Mouse (Mus musculus): ENCODE measurements around the gene Eef1g.
"Not testable (repeated sequence)": the region's sequence is repeated elsewhere in the genome, so short reads cannot be mapped to it uniquely, and the experiment has no call there.

Gene Eef1g

GRCm38 (mm10) chr19:8942276-8942964 lies 24.4 kb upstream of the Eef1g start:
- in situ Hi-C loops (cut with MboI; ENCODE audit: low pct_unique_long_range_greater_than_20kb in 1 of 2, low sequenced_read_pairs in 2 of 2, unreplicated experiment in 1 of 2) = loop anchor here in 1 of 2 experiments (25.0 kb wide), 1 partner anchor 1670 kb away; the partner anchor contains the start of genes Ddb1 and Tkfc

GRCm38 (mm10) chr19:8943047-8943446 lies 23.8 kb upstream of the Eef1g start:
- in situ Hi-C loops (cut with MboI; ENCODE audit: low pct_unique_long_range_greater_than_20kb in 1 of 2, low sequenced_read_pairs in 2 of 2, unreplicated experiment in 1 of 2) = loop anchor here in 1 of 2 experiments (25.0 kb wide), 1 partner anchor 1669 kb away; the partner anchor contains the start of genes Ddb1 and Tkfc

DNA sequence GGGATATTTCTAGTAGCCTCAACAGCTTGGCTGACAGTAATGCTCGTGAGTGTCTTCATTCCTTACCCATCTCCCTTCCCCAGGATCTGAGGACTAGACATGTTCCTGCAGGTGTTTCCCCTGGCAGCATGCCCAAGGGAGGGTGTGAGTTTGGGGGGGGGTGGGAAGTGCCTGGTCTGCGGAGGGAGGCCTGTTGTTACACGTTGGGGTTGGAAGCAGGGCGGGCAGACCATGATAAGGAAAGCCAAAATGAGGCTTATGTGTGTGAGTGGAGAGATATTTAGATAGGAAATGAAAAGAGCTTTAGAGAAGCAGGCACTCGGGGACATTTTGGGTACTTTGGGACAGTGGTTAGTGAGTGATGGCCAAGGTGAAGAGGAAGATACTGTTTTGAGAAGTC lies 22.8 kb upstream of the Eef1g start:
- in situ Hi-C loops (cut with MboI; ENCODE audit: low pct_unique_long_range_greater_than_20kb in 1 of 2, low sequenced_read_pairs in 2 of 2, unreplicated experiment in 1 of 2) = loop anchor here in 1 of 2 experiments (25.0 kb wide), 1 partner anchor 1668 kb away; the partner anchor contains the start of genes Ddb1 and Tkfc

DNA sequence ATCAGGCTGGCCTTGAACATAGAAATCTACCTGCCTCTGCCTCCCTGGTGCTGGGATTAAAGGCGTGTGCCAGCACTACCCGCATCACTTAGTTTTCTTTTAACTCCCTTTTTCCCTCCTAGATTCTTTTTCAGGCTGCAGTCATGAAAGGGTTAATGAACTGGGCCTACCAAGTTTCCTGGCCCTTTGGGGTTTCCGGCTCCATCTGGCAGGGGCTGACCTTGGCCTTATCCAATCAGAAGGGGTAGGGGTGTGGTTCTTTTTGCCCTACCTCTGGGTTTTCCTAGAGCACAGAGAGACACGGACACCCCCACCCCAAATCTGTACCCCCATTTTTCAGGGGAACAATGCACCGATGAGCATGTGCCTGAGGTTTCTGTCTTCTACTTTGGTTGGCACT lies 22.1 kb upstream of the Eef1g start:
- in situ Hi-C loops (cut with MboI; ENCODE audit: low pct_unique_long_range_greater_than_20kb in 1 of 2, low sequenced_read_pairs in 2 of 2, unreplicated experiment in 1 of 2) = loop anchor here in 1 of 2 experiments (25.0 kb wide), 1 partner anchor 1668 kb away; the partner anchor contains the start of genes Ddb1 and Tkfc

DNA sequence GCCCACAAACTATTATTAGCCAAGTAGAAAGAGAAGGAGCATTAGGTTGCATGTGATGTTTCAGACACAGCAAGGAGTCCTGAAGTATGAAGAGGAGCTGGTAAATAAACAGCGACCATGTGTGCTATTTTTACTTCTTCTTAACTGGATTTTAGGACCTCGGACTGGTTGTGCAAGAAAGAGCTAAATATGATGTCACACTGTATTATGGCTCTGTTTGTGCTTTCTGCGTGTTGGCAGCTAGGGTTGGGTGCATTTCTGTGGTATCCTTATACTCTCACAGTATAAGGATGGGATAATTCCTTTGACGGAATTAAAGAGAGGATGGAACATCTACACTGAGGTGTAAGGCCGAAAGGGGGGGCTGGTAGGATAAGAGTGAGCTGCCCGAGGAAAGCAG lies 21.6 kb upstream of the Eef1g start:
- in situ Hi-C loops (cut with MboI; ENCODE audit: low pct_unique_long_range_greater_than_20kb in 1 of 2, low sequenced_read_pairs in 2 of 2, unreplicated experiment in 1 of 2) = loop anchor here in 1 of 2 experiments (25.0 kb wide), 1 partner anchor 1667 kb away; the partner anchor contains the start of genes Ddb1 and Tkfc

DNA sequence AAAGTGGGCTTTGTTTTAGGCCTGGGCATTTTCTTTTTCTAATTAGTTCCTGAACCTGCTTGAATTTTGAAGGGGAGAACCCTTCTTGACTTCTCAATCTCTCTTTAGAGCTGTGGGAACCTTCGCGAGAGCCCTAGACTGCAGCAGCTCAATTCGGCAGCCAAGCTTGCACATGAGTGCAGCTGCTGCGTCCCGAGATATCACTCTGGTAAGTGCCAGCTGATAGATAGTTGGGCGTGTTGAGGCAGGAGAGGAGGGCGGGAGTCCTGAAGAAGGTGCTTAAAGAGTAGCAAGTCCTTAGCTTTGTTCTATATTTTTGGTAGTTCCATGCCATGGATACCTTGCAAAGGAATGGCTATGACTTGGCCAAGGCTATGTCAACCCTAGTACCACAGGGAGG lies 19.9 kb upstream of the Eef1g start:
- in situ Hi-C loops (cut with MboI; ENCODE audit: low pct_unique_long_range_greater_than_20kb in 1 of 2, low sequenced_read_pairs in 2 of 2, unreplicated experiment in 1 of 2) = loop anchor here in 1 of 2 experiments (25.0 kb wide), 1 partner anchor 1665 kb away; the partner anchor contains the start of genes Ddb1 and Tkfc

GRCm38 (mm10) chr19:8950190-8950589 lies 16.7 kb upstream of the Eef1g start:
- in situ Hi-C loops (cut with MboI; ENCODE audit: low pct_unique_long_range_greater_than_20kb in 1 of 2, low sequenced_read_pairs in 2 of 2, unreplicated experiment in 1 of 2) = loop anchor here in 1 of 2 experiments (5.0 kb wide), 1 partner anchor 43 kb away; no protein-coding TSS in a partner anchor

DNA sequence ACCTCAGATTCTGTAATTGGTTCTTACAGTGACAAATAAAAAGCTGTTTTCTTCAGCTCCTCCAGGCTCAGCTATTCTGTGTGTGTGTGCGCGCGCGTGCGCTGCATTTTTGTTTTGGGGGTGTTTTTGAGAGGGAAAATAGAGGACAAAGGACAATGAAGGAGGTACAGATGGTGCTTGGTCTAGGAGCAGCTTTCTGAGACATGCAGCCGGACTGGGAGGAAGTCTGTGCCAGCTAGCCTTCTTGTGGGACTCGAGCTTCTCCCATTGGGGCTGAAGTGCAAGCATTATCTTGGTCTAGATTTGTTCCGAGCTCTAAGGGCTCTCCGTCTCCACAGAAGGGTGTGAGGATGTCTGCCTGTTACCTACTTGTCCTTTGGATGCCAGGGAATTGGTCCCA lies 14.6 kb upstream of the Eef1g start:
- in situ Hi-C loops (cut with MboI; ENCODE audit: low pct_unique_long_range_greater_than_20kb in 1 of 2, low sequenced_read_pairs in 2 of 2, unreplicated experiment in 1 of 2) = loop anchor here in 1 of 2 experiments (5.0 kb wide), 1 partner anchor 45 kb away; no protein-coding TSS in a partner anchor

DNA sequence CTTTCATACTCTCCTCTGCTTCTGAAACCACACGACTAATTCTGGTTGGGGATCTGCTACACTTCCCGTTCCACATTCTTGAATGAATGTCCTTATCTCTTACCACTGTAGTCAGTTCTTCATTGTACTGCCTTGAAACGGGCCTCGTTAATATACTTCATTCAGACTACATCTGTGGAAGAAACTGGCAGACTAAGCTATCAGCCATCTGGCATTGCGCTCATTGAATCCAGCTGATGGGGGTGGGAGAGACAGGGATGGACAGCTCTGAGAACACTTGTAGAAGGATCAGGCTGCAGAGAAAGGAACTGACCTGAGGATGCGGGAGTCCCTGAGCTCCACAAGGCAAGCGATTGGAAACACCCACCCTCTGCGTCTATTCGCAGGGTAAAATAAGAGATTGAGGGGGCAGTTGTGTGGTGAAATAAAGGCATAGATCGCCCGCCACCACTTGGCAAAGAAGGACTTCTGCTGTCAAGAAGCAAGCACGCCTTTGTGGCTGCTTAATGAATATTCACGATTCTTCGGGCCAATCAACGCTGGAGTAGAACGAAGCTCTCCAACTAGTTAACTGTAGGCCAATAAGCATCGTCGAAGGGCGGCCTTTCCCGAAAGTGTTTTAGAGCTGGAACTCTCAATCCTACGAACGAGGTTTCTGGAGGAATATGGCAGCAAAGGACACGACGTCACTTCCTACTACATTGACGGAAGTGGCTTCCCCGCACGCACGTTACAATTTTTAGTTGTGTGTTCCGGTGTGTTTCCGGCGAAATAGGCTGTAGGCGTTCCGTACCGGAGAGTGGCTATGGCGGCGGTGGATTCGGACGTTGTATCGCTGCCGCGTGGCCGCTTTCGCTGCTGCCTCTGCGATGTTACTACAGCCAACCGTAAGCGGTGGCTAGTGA lies 13.5 kb upstream of the Eef1g start, which contains the start of gene Tut1:
Gene Tut1 (plus strand): TSS at position 713 of the 905 bp plus-strand sequence.
- in situ Hi-C loops (cut with MboI; ENCODE audit: low pct_unique_long_range_greater_than_20kb in 1 of 2, low sequenced_read_pairs in 2 of 2, unreplicated experiment in 1 of 2) = loop anchor here in 1 of 2 experiments (5.0 kb wide), 1 partner anchor 46 kb away; no protein-coding TSS in a partner anchor

DNA sequence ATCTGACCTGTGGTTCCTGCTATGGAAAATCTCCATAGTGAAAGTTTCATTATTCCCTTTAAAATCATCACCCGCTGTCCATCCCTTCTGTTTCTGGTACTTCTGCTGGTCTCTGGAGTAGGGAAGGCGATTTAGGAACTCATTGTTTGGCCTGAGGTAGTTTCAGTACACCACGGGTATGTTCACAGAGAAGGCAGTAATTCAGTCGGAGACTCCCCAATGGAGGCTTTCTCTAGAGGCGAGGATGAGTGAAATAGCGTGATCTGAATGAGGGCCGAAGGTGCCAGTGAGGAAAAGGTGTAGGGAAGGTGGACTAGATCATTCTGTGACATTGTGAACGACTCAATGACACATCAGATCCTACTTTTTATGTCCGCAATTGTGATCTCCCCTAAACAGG lies 12.7 kb upstream of the Eef1g start:
- in situ Hi-C loops (cut with MboI; ENCODE audit: low pct_unique_long_range_greater_than_20kb in 1 of 2, low sequenced_read_pairs in 2 of 2, unreplicated experiment in 1 of 2) = loop anchor here in 1 of 2 experiments (5.0 kb wide), 1 partner anchor 47 kb away; no protein-coding TSS in a partner anchor

- in situ Hi-C loops (cut with MboI; ENCODE audit: low pct_unique_long_range_greater_than_20kb in 1 of 2, low sequenced_read_pairs in 2 of 2, unreplicated experiment in 1 of 2) = no loop called here
These were observed 4.6 kb upstream of the Eef1g start for GRCm38 (mm10) chr19:8962256-8962655.

- in situ Hi-C loops (cut with MboI; ENCODE audit: low pct_unique_long_range_greater_than_20kb in 1 of 2, low sequenced_read_pairs in 2 of 2, unreplicated experiment in 1 of 2) = no loop called here
These were observed 1.8 kb upstream of the Eef1g start for GRCm38 (mm10) chr19:8965075-8965474.

DNA sequence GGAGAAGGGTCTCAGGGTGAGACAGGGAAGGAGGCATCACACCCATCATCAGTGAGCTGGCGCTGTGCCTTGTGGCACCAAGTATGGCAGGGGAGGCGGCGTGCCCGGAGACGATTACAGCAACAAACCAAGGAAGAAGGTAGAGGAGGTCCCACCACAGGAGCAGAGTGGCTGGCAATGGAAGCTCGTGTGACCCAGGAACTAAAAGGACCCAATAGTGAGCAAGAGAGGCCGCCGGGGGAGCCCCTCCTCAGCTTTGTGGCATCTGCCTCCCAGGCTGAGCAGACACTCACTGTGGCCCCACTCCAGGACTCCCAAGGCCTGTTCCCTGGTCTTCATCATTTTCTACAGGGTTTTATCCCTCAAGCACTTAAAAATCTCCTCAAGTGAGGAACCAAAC lies 1.1 kb upstream of the Eef1g start:
- in situ Hi-C loops (cut with MboI; ENCODE audit: low pct_unique_long_range_greater_than_20kb in 1 of 2, low sequenced_read_pairs in 2 of 2, unreplicated experiment in 1 of 2) = no loop called here

DNA sequence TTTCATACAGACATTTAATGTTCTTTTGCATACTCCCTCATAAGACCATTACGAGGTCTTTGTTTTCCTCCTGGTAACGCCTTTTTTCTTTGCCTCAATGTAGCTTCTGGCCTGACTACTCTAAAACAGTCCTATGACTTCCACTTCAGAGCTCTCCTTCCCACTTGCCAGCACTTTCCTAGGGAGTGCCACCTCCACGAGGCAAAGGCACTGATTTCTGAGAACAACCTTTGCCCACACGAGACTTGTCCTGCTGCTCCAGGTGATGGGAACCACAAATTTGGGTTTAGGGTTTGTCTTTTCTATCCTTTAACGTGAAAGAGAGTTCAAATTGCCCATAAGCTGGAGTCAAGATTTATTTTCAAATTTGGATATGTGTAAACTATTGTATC lies 647 bp upstream of the Eef1g start:
- in situ Hi-C loops (cut with MboI; ENCODE audit: low pct_unique_long_range_greater_than_20kb in 1 of 2, low sequenced_read_pairs in 2 of 2, unreplicated experiment in 1 of 2) = no loop called here

DNA sequence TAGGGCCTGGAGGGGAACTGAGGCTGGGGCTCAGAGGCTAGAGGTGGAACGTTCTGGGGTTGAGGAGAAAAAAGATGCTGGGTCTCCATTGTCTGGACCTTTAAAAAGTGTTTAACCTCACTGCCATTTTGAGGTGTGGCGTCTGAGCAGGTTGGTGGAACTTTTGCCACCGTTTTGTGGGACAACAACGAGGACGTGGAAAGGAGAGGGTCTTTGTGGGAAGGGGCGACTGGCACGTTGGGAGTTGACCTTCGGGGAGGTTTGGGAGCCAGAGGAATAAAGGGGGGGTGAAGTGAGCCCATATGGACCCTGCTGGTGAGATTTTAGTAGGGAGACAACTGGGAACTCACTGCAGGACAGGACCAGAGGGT lies 517 bp downstream of the Eef1g start:
- in situ Hi-C loops (cut with MboI; ENCODE audit: low pct_unique_long_range_greater_than_20kb in 1 of 2, low sequenced_read_pairs in 2 of 2, unreplicated experiment in 1 of 2) = no loop called here

- in situ Hi-C loops (cut with MboI; ENCODE audit: low pct_unique_long_range_greater_than_20kb in 1 of 2, low sequenced_read_pairs in 2 of 2, unreplicated experiment in 1 of 2) = no loop called here
These were observed 1.1 kb downstream of the Eef1g start for GRCm38 (mm10) chr19:8967893-8968292.

- in situ Hi-C loops (cut with MboI; ENCODE audit: low pct_unique_long_range_greater_than_20kb in 1 of 2, low sequenced_read_pairs in 2 of 2, unreplicated experiment in 1 of 2) = not testable (repeated sequence)
These were observed 5.7 kb downstream of the Eef1g start for GRCm38 (mm10) chr19:8972491-8972890.

- in situ Hi-C loops (cut with MboI; ENCODE audit: low pct_unique_long_range_greater_than_20kb in 1 of 2, low sequenced_read_pairs in 2 of 2, unreplicated experiment in 1 of 2) = no loop called here
These were observed 7.8 kb downstream of the Eef1g start for GRCm38 (mm10) chr19:8974638-8975037.

GRCm38 (mm10) chr19:8975491-8975890 lies 8.7 kb downstream of the Eef1g start:
- in situ Hi-C loops (cut with MboI; ENCODE audit: low pct_unique_long_range_greater_than_20kb in 1 of 2, low sequenced_read_pairs in 2 of 2, unreplicated experiment in 1 of 2) = no loop called here

All from mouse embryonic stem cell (cell line).